Mouse (Mus musculus) liver, embryonic 14.5 days (tissue): ENCODE data around the gene Arhgap40.

Source experiments
- CTCF ChIP-seq: IDR thresholded peaks from 2 replicates; pipeline ENCODE4 v1.5.1; 2016; ENCODE audit warnings: antibody characterized with exemption, low read depth, control low read depth
- EP300 ChIP-seq: IDR thresholded peaks from 2 replicates; pipeline ENCODE4 v1.6.1; 2016; ENCODE audit warnings: antibody characterized with exemption, low read depth

GRCm38 (mm10) chr2:158593371-158593770 lies 80.8 kb downstream of the Arhgap40 start:
- TF ChIP-seq EP300 (no peak), CTCF (no peak)
